Mouse (Mus musculus): ENCODE results near the gene Hoxb7. TPM values are rescaled to one million over a fixed set of nuclear protein-coding genes. Genes with fewer than 3 reads are reported as not detected.

Gene Hoxb7
- total RNA-seq, 2 experiments from 2014 or later = not detected

- intact Hi-C loops (cut with DNase I) = no loop called here
- DNase-seq = no peak
Measured at GRCm38 (mm10) chr11:96327122-96327521, 40.7 kb downstream of the Hoxb7 start.

DNA sequence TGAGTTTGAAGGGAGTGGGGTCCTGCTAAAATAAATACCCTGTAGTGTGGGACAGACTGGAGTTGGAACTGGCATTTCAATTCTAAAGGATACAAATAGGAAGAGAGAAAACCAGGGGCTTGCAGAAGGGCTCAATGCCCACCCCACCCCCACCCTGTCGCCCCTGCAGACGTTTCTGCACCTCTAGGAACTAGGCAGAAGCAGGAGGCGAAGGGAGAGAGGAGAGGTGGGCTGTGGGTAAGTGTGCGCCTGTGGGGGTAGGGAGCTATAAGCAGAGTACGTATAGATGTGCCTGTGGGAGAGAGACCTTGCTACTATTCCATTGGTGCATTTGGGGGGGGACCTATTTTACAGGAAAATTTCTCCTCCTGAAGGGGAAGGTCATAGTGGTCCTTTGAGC is 41.3 kb downstream of the Hoxb7 start:
- intact Hi-C loops (cut with DNase I) = no loop called here
- DNase-seq = no peak

DNA sequence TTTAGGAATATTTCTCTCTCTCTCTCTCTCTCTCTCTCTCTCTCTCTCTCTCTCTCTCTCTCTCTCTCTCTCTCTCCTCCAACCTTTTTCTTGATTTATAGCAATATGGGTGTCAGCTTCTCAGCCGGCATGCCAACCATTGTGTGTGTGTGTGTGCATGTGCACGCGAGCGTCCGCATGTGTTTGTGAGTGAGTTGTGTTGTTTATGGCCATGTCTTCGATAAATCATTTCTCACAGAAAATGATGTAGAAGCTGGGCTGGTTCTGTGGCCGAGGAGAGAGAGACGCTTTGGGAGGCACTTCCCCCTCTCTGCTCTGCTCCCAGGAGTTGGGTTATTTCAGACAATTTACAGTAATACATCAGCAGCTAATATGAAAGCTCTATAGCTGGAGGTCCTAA is 42.2 kb downstream of the Hoxb7 start:
- intact Hi-C loops (cut with DNase I) = no loop called here
- DNase-seq = no peak

- no peak for DNase-seq
- intact Hi-C loops (cut with DNase I) = no loop called here
Measured at GRCm38 (mm10) chr11:96332105-96332504, 45.7 kb downstream of the Hoxb7 start.

- intact Hi-C loops (cut with DNase I) = no loop called here
- no peak for DNase-seq
Measured at GRCm38 (mm10) chr11:96332618-96333032, 46.2 kb downstream of the Hoxb7 start.

DNA sequence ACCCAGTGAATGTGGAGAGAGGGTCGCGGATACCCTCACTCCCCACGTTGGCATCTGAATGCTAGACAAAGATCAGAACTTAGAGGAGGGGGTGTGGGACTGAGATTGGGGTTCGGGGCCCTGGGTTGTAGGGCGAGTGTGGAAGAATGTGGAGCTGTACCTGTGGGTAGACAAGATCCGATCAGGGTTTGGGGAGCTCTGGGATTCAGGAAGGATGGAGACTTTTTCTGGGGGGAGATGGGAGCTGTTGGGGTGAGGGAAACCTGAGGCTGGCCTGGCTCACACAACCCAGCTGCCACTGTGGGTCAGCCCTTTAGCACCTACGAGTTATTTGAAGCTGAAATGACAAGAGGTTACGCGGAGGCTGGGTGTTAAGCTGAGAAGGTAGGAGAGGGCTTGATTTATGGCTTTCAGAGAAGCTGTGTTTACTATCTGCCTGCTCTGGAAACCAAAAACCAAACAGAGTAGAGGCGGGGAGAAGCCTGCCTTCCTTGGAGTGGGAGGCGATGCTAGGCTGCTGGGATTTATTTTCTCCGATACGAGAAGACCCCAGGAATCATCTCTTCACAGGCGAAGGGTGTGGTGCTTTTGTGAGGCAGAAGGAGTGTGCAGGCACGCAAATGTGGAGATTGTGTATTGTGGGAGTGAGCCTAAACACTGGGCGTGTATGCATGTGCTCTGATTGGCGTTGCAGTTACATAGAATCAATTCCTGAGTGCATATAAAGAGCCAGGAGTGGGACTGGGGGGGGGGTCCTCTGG is 47.0 kb downstream of the Hoxb7 start:
- no peak for DNase-seq
- intact Hi-C loops (cut with DNase I) = no loop called here

GRCm38 (mm10) chr11:96334002-96334364 is 47.6 kb downstream of the Hoxb7 start:
- no peak for DNase-seq
- intact Hi-C loops (cut with DNase I) = no loop called here

- no peak for DNase-seq
- intact Hi-C loops (cut with DNase I) = no loop called here
Measured at GRCm38 (mm10) chr11:96334998-96335397, 48.6 kb downstream of the Hoxb7 start.

DNA sequence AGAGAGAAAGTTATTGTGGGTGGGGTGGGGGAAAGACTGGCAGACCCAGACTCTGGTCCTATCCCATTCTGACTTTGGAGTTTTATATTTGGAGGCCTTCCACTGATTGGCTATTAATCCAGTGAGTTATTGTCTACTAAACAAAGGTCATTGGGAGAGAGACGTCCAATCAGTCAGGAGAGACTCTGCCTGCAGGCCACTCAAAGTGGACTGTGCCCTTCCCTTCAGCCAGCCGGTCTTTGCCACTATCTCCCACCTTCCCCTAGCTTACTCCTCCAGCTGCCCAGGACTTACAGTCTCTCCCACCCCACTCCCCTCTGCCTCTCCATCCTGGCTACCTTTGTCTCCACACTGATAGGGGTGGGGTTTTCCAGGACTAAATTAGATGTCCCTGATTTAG is 50.2 kb downstream of the Hoxb7 start:
- DNase-seq = no peak
- intact Hi-C loops (cut with DNase I) = no loop called here

DNA sequence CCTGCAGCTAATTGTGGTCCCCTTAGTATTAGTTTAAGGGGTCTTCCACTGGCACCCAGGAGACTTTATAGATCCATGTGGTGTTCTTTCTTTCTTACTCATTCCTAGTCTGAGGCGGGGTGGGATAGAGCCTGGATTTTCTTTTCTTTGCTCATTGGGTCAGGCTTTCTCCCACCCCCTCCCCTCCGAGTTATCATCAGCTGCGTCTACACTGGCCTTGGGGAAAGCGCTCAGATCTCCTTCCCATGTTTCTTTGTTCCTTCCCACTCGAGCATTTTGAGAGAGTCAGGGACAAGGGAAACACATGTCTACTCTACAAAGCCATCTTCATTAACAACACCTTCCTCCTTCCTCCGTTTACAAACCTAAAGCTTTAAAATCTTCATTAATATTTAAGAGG is 50.6 kb downstream of the Hoxb7 start:
- DNase-seq = no peak
- intact Hi-C loops (cut with DNase I) = no loop called here

DNA sequence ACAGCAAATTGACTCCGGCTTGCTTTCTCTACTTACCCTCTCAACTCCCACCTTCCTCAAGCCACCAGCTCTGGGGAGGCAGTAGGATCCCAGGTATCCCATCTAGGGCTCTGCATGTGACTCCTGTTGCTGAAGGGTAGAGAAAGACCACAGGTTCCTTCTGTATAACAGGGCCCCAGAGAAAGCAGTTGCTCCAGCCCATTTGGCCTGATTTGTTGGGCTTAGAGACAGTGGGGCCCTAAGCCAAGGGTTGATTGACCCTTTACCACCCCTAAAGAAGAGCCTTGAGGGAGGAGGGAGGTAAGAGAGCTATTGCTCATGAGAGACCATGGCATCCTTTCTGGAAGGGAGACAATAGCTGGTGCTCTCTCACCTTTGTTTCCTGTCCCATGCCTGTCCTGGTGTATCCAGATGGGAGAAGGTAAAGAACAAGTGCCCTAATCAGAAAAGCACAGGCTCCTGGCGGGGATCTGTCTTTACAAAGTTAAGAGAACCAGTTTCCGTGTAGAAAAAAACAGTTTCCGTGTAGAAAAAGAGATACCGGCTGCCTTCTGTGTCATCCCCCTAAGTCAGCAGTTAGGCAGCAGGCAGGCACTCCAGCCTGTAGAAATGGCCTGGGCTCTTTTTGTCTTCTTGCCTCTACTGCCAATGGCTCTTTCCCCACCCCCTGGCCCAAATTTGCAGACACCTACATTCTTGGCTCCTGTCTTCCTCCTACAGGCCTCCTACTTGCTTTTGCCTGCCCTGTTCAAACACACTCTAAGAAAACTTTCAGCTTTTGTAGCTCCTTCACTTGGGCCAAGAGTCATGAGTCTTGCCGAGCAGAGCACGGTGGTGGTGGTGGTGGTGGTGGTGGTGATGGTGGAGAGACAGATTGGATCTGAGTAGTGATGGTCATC is 52.8 kb downstream of the Hoxb7 start:
- DNase-seq = no peak
- intact Hi-C loops (cut with DNase I) = no loop called here

Small RNA genes lying within 50 kb of the gene (microRNA-seq; reads per million reads assigned to microRNA genes)
- gene Mir10a (7.5 reads per million, percentile 19 among the genes with 10 or more reads in this experiment), gene Mir196a-1 (not detected)

Other genes starting within 250 kb of the Hoxb7 start
- 10 to 100 TPM; 68.1 to 72.8 TPM for gene Ube2z, start 221.2 kb upstream of the Hoxb7 start, total RNA-seq (2021)
- 100 to 1,000 TPM; 349 to 390 TPM for gene Atp5g1, start 211.0 kb upstream of the Hoxb7 start, total RNA-seq (2021)
- not detected for gene Calcoco2, start 174.7 kb upstream of the Hoxb7 start, total RNA-seq (2021)
- under 1 TPM; 0.28 to 0.32 TPM for gene Ttll6, start 152.8 kb upstream of the Hoxb7 start, total RNA-seq (2021)
- not detected for gene Hoxb13, start 92.3 kb upstream of the Hoxb7 start, total RNA-seq (2021)
- not detected for gene Hoxb9, start 15.2 kb upstream of the Hoxb7 start, total RNA-seq (2021)
- gene Hoxb8, start 4.7 kb upstream of the Hoxb7 start, total RNA-seq (2021) = not detected
- gene Hoxb6, start 5.9 kb downstream of the Hoxb7 start, total RNA-seq (2021) = not detected
- gene Hoxb5, start 16.7 kb downstream of the Hoxb7 start, total RNA-seq (2021) = not detected
- gene Hoxb4, start 31.6 kb downstream of the Hoxb7 start, total RNA-seq (2021) = not detected
- not detected for gene Hoxb3, start 36.7 kb downstream of the Hoxb7 start, total RNA-seq (2021)
- not detected for gene Hoxb2, start 63.9 kb downstream of the Hoxb7 start, total RNA-seq (2021)
- gene Hoxb1, start 79.1 kb downstream of the Hoxb7 start, total RNA-seq (2021) = not detected
- 1 to 10 TPM; 1.1 to 1.3 TPM for gene Skap1, start 178.0 kb downstream of the Hoxb7 start, total RNA-seq (2021)

All from left cerebral cortex, postnatal 4 days (tissue).